Mouse (Mus musculus) hindbrain, embryonic 15.5 days (tissue): Measurements from ENCODE around the gene Ctc1. TPM values are rescaled to one million over a fixed set of nuclear protein-coding genes. Genes with fewer than 3 reads are reported as not detected.

Experiments used
- ATAC-seq: fragments of 200-750 bp; cut with Nextera tagmentation; 2 replicates; pipeline ENCODE4 v1.8.0; 2017; ENCODE audit warnings: low read depth, moderate number of reproducible peaks, moderate TSS enrichment; ENCODE audit not compliant: low FRiP score
- H3K27ac ChIP-seq: fragments of 300-500 bp; sonication (generic); replicated peaks from 2 replicates; pipeline ENCODE4 v1.5.1; 2015; ENCODE audit warnings: mild to moderate bottlenecking, inconsistent platforms
- H3K27me3 ChIP-seq: fragments of 300-500 bp; sonication (generic); 2 replicates; pipeline ENCODE4 v1.6.1; 2015; ENCODE audit warnings: control low read depth, inconsistent platforms
- H3K36me3 ChIP-seq: fragments of 300-500 bp; sonication (generic); 2 replicates; pipeline ENCODE4 v1.6.1; 2015; ENCODE audit warnings: control low read depth, inconsistent platforms
- H3K4me1 ChIP-seq: fragments of 300-500 bp; sonication (generic); replicated peaks from 2 replicates; pipeline ENCODE4 v1.6.1; 2015; ENCODE audit warnings: control low read depth, inconsistent platforms
- H3K4me2 ChIP-seq: fragments of 300-500 bp; sonication (generic); 2 replicates; pipeline ENCODE4 v1.6.1; 2015; ENCODE audit warnings: moderate library complexity, mild to moderate bottlenecking, inconsistent platforms
- H3K4me3 ChIP-seq: fragments of 300-500 bp; sonication (generic); 2 replicates; pipeline ENCODE4 v1.5.1; 2015; ENCODE audit warnings: mild to moderate bottlenecking, inconsistent platforms
- H3K9ac ChIP-seq: fragments of 300-500 bp; sonication (generic); 2 replicates; pipeline ENCODE4 v1.6.1; 2015; ENCODE audit warnings: inconsistent platforms
- H3K9me3 ChIP-seq: fragments of 300-500 bp; sonication (generic); 2 replicates; pipeline ENCODE4 v1.6.1; 2016; ENCODE audit warnings: control low read depth, inconsistent platforms
- WGBS: fragments of 180-500 bp; shearing (Covaris S2); methylation state at CpG from one replicate; pipeline ENCODE4 v1.1.7; 2015; 5-methylcytosine and 5-hydroxymethylcytosine counted together
- polyA plus RNA-seq: library from polyadenylated mRNA; unstranded; fragments of >200 nt; fragmentation: Nextera tagmentation; extraction: Ambion mirVana; gene quantifications from 2 replicates; pipeline ENCODE4 v1.2.1, GENCODE M21; 2015

Gene Ctc1
- polyA plus RNA-seq, 1 experiment from 2014 or later, result 71.2 TPM

DNA sequence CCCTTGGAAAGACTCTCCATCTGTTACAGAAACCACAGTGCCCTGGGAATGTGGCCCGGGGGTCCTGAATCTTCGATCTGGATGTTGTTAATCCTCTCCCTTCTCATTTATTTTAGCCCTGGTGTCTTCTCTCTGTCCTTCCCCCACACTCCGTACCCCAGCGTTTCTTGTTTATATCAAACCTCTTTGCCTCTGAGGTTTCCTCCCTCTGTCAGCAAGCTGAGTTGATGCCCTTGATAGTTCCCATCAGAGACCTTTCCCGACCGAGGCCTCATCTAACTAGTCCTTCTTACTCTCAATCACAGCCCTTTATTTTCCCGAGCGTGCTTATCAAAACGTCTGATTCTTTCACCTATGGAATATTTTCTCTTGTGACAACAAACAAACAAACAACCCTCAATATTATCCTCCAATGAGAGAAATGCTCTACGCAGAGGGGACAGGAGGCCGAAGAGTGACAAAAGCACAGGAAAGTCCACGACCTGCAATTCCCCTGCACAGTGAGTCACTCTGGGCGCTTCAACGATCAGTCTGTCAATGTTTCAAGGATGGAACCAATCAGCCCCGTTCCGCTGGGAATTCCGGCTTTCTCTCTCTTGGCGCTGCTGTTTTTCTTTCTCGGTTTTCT is 43.1 kb downstream of the Ctc1 start:
- Histone ChIP-seq H3K4me3 (peak overlapping the region; percentile 79), H3K4me2 (peak overlapping the region; percentile 68), H3K9ac (peak overlapping the region; percentile 57), H3K9me3 (no peaks in the 10 kb centered on the region), H3K27ac (peak overlapping the region; percentile 95), H3K4me1 (peaks cover 33% of the 10 kb centered on the region), H3K36me3 (no peaks in the 10 kb centered on the region), H3K27me3 (no peaks in the 10 kb centered on the region)
- WGBS, result under 1% methylated on average over 19 of the region's 19 CpGs
- ATAC-seq, result no peak; the same call in 1 of the 2 replicates

DNA sequence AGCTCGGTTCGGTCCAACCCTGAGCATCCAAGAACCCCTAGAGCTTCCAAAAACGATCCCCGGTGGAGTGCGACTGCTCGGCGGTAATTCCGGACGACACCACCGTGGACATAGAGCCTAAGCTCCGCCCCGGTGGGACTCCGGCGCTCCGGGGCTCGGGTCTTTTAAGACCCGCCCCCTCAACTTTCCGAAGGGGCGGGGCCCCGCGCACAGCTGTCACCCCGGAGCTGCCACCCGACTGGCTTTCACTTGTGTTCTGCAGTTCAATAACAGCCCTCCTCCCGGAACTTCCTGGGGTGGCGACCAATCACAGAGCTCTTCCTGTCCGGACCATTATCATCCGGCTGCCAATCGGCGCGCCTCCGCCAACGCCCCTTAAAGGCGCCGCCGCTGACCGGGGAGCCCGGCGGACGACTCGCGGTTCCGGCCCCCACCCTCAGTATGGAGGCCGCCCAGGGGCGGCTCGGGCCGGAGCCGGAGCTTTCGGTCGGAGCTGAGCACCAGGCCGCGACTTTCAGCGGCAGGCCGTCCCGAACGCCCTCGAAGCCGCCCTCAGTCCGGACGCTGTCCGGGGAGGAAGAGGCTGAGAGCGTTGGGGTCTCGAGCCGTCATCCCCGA is 43.8 kb downstream of the Ctc1 start, which contains the start of gene Borcs6:
Gene Borcs6 (plus strand): TSS at position 361 of the 618 bp plus-strand sequence.
- H3K27me3 ChIP-seq, result no peaks in the 10 kb centered on the region
- H3K36me3 ChIP-seq, result no peaks in the 10 kb centered on the region
- no peaks in the 10 kb centered on the region for H3K9me3 ChIP-seq
- ATAC-seq, result peak; percentile 95
- under 1% methylated on average over 64 of the region's 64 CpGs for WGBS
- peaks cover 39% of the 10 kb centered on the region for H3K4me1 ChIP-seq
- H3K4me3 ChIP-seq, result peak within 1 kb of the TSS; percentile 79
- H3K4me2 ChIP-seq, result peak within 1 kb of the TSS; percentile 68
- peak within 1 kb of the TSS; percentile 87 for H3K9ac ChIP-seq
- peak within 1 kb of the TSS; percentile 95 for H3K27ac ChIP-seq

DNA sequence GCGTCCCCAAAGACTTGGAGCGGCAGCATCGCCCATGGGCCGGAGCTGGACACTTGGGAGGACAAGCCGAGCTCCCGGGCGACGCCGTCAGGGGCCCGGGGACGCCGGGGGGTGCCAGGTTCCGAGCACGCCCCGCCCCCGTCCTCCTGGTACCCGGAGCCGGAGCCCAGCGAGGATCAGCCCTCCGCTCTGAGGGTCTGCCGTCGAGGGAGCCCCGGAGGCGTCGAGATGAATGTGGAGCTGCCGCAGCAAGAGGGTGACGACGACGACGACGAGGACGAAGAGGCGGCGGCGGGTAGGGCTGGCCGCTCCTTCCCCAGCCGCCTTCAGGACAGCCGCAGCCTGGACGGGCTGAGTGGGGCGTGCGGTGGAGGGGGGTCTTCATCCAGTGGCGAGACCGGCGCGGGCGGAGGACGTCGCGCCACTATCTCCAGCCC is 44.3 kb downstream of the Ctc1 start:
- Histone ChIP-seq H3K4me1 (peaks cover 42% of the 10 kb centered on the region), H3K9me3 (no peaks in the 10 kb centered on the region), H3K4me3 (peak overlapping the region; percentile 79), H3K27ac (peak overlapping the region; percentile 95), H3K27me3 (no peaks in the 10 kb centered on the region), H3K36me3 (no peaks in the 10 kb centered on the region), H3K4me2 (peak overlapping the region; percentile 68), H3K9ac (peak overlapping the region; percentile 87)
- ATAC-seq, result no peak
- WGBS, result under 1% methylated on average over 38 of the region's 49 CpGs

DNA sequence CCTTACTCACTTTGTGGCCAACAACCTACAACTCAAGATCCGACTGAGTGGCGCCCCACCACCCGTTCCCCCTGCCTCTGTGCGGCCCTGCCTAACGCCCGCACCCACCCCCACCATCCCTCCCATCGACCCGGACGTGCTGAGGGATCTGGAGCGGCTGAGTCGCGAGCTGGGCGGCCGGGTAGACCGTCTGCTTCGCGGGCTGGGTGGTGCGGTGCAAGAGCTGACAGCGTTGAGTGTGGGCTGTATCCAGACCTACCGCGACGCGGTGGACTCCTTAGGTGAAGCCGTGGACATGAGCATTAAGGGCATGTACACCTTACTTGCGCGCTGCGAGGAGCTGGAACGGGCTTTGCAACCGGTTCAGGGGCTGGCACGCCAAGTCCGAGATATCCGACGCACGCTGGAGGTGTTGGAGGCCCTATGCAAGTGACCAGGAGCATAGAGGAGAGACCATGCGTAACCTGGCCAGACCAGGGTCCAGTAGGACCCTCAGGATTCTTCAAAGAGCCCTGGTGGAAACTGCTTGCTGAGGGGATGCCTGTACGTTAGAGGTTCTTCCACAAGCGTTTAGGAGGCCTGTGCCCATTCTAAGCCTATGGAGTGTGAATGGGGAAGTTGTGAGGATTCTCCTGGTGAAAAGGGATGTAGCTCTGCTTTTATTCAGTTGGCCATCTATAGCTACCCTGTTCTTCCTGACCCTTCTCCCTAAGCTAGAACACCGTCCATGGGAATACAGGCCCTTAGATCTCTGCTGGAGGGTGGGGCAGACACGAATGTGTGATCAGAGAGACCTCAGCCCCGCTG is 44.9 kb downstream of the Ctc1 start:
- peak overlapping the region; percentile 95 for H3K27ac ChIP-seq
- peaks cover 45% of the 10 kb centered on the region for H3K4me1 ChIP-seq
- H3K27me3 ChIP-seq, result no peaks in the 10 kb centered on the region
- H3K36me3 ChIP-seq, result no peaks in the 10 kb centered on the region
- peak overlapping the region; percentile 87 for H3K9ac ChIP-seq
- ATAC-seq, result no peak
- peak overlapping the region; percentile 79 for H3K4me3 ChIP-seq
- H3K9me3 ChIP-seq, result no peaks in the 10 kb centered on the region
- 1% methylated on average over 40 of the region's 40 CpGs for WGBS
- peak overlapping the region; percentile 68 for H3K4me2 ChIP-seq

DNA sequence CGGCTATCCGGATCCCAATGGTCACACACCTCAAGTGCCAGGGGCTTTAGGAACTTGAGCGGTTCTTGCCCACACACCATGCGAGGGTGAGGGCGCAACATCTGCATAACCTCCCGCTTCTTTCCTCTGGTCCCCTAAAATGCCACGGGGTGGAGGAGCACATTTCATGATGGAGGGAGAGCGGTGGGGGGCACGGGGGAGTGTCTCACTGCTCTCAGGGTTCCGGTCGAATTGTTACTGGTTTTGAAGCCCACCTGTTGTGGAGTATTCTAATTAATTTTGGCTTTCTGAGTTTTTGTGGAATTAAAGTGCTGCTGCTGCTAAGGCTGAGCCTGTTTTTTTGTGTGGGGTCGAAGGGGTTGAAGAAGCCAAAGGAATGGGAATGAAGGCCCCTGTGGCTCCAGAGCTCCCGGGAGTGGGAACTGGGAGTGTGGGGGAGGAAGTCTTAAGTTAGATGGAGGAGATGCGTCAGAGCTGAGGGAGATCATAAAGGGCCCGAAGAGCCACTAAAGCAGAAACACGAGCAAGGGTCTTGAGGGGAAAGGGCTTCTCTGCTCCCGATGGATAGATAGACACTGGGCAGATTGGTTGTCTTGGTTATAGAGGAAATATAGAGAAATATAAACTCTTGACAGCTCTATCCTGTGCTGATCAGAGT is 45.7 kb downstream of the Ctc1 start:
- Histone ChIP-seq H3K4me3 (peak overlapping the region; percentile 79), H3K9me3 (no peaks in the 10 kb centered on the region), H3K27ac (no peak overlapping the region), H3K4me2 (peak overlapping the region; percentile 68), H3K27me3 (no peaks in the 10 kb centered on the region), H3K4me1 (peaks cover 53% of the 10 kb centered on the region), H3K36me3 (no peaks in the 10 kb centered on the region), H3K9ac (peak overlapping the region; percentile 87)
- 9% methylated on average over 17 of the region's 17 CpGs for WGBS
- ATAC-seq, result no peak

DNA sequence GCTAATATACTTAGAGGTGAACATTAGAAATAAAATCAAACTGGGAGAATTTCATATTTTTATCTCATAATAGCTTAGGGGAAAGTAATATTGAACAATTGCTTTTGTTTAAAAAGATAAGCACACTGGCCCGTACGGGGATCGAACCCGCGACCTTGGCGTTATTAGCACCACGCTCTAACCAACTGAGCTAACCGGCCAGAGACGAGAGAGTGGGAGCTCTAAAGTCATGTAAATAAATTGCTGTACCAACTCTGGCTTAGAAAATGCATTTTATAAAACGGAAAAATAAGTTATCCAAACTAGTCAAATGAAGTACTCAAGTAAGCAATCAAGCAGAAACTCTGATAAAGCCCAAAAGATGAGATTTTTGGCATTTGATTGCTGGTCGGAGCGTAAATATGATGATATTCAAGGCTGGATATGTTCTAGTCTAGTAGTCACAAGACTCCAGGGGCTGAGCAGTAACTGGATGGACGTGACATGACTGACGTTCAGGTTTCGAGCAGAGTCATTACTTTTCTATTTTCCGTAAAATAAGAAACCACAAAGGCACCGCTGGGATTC is 46.6 kb downstream of the Ctc1 start:
- H3K4me3 ChIP-seq, result peak overlapping the region; percentile 79
- H3K4me1 ChIP-seq, result peaks cover 57% of the 10 kb centered on the region
- peak overlapping the region; percentile 85 for H3K27ac ChIP-seq
- under 1% methylated on average over 17 of the region's 17 CpGs for WGBS
- 0 out of 2 replicates have a peak overlapping the region, but pooled peaks have one; percentile 25 for H3K9ac ChIP-seq
- H3K36me3 ChIP-seq, result no peaks in the 10 kb centered on the region
- no peaks in the 10 kb centered on the region for H3K9me3 ChIP-seq
- H3K4me2 ChIP-seq, result peak overlapping the region; percentile 68
- ATAC-seq, result no peak
- no peaks in the 10 kb centered on the region for H3K27me3 ChIP-seq

DNA sequence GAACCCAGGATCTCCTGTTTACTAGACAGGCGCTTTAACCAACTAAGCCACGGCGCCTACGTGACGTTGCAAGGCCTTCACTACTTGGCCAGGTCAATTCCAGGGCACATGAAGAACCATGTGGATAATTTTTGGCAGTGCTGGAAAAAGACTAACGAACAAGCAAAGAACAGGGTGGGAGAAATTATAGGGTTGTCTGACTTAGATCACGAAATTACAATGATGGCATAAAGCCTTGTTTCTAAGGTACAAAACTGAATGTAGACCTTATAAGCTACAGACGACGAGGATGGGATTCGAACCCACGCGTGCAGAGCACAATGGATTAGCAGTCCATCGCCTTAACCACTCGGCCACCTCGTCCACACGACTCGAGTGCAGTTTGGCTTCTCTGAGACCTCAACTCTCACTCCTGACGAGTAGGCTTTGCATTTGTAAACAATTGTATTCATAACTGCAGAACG is 47.1 kb downstream of the Ctc1 start:
- peaks cover 56% of the 10 kb centered on the region for H3K4me1 ChIP-seq
- H3K4me2 ChIP-seq, result peak overlapping the region; percentile 68
- H3K9ac ChIP-seq, result 0 out of 2 replicates have a peak overlapping the region, but pooled peaks have one; percentile 43
- no peaks in the 10 kb centered on the region for H3K36me3 ChIP-seq
- ATAC-seq, result peak; percentile 59; the same call in 1 of the 2 replicates
- H3K27ac ChIP-seq, result peak overlapping the region; percentile 85
- H3K4me3 ChIP-seq, result peak overlapping the region; percentile 79
- no peaks in the 10 kb centered on the region for H3K9me3 ChIP-seq
- under 1% methylated on average over 19 of the region's 19 CpGs for WGBS
- no peaks in the 10 kb centered on the region for H3K27me3 ChIP-seq

DNA sequence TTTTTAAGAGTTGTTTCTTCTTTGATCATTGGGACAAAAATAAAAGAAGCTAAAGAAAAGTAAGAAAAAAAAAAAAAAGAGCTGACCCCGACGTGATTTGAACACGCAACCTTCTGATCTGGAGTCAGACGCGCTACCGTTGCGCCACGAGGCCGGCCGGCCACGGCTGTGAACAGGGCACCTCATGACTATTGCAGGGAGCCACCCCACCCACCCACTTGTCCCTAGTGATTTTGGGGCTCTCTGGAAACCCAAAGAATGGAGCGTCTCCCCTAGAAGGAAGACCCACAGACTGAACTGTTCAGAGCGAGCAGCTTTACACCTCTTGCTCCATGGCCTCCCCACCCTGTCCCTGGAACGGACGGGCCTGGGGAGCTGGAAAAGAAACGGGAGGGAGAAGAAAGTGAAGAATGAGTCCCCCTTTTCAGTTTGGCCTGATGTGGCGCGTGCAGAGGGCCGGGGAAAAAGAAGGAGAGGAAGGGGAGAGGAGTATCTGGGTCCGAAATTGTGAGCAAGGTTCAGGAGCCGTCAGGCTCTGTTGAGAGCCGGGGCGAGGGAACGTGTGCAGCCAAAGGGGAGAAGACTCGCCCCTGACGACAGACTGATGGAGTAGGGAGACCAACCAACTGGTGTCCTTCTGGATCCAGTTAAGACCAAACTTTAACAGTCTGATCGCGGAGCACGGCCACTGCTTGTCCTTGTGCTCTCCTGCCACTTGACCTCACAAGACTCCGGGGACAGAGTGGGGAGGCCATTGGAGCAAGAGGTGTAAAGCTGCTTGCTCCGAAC is 47.9 kb downstream of the Ctc1 start:
- under 1% methylated on average over 31 of the region's 31 CpGs for WGBS
- no peaks in the 10 kb centered on the region for H3K9me3 ChIP-seq
- no peaks in the 10 kb centered on the region for H3K27me3 ChIP-seq
- peak overlapping the region; percentile 68 for H3K4me2 ChIP-seq
- no peak for ATAC-seq
- peaks cover 48% of the 10 kb centered on the region for H3K4me1 ChIP-seq
- peak overlapping the region; percentile 79 for H3K4me3 ChIP-seq
- peak overlapping the region; percentile 55 for H3K9ac ChIP-seq
- H3K27ac ChIP-seq, result peak overlapping the region; percentile 85
- no peaks in the 10 kb centered on the region for H3K36me3 ChIP-seq

DNA sequence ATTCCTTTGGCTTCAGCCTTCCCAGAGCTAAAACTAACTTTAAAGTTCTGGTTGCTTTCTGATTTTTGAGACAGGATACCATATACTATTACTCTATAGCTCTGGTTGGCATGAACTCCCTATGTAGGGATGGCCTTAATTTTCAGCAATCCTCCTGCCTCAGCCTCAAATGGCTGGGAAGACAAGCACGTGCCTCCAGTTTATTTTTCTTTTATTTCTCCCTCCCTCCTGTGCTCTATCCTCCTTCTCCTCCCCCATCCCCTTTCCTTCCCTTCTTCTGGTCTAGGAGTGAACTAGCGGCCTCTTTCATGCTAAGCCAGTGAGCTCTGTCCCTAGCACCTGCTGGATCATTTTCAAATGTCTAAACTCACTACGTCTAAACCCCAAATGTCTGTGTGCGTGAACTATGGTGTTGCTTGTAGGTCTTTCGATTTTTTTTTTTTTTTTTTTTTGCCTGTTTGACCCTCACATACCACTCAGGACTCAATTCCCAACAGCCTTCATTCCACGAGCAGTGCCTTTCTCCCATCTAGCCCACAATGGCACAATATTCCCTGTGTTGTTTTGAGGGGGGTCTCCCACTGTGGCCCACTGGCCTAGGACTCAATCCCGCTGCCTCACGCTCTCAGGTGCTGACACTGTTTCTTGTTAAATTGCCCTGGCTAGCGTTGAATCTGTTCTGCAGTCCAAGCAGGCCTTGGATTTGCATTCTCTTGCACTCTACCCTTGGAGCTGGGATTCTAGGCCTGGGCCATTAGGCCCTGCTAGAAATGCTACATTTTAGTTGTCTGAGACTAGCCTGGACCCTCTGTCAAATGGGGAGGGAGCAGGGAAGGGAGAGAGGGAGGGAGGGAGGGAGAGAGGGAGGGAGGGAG is 48.8 kb downstream of the Ctc1 start:
- H3K36me3 ChIP-seq, result no peaks in the 10 kb centered on the region
- H3K4me1 ChIP-seq, result peaks cover 46% of the 10 kb centered on the region
- H3K4me3 ChIP-seq, result peak overlapping the region; percentile 79
- no peaks in the 10 kb centered on the region for H3K27me3 ChIP-seq
- no peak overlapping the region for H3K27ac ChIP-seq
- 48% methylated on average over 9 of the region's 9 CpGs for WGBS
- no peaks in the 10 kb centered on the region for H3K9me3 ChIP-seq
- ATAC-seq, result no peak
- H3K9ac ChIP-seq, result peak overlapping the region; percentile 55; the same call in 1 of the 2 replicates
- peak overlapping the region; percentile 68 for H3K4me2 ChIP-seq

DNA sequence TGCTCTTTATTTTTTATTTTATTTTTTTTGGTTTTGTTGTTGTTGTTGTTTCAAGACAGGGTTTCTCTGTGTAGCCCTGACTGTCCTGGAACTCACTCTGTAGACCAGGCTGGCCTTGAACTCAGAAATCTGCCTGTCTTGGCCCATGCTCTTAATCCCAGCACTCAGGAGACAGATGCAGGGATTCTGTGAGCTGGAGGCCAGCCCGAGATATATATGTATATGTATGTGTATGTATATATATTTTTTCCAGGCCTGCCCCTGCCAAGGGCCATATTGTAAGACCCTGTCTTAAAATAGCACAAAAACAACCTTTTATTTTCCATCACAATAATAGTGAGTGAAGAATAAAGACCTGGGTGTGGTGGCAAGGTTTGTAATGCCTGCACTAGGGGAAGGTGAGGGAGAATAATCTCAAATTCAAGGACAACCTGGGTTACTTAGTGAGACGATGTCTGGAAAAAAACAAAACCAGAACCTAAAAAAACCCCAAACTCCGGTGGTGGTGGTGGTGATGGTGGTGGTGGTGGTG is 49.7 kb downstream of the Ctc1 start:
- 52% methylated on average over 3 of the region's 3 CpGs for WGBS
- peaks cover 50% of the 10 kb centered on the region for H3K4me1 ChIP-seq
- H3K36me3 ChIP-seq, result no peaks in the 10 kb centered on the region
- H3K4me3 ChIP-seq, result peak overlapping the region; percentile 44
- no peak overlapping the region for H3K9ac ChIP-seq
- H3K9me3 ChIP-seq, result no peaks in the 10 kb centered on the region
- H3K27me3 ChIP-seq, result no peaks in the 10 kb centered on the region
- H3K4me2 ChIP-seq, result peak overlapping the region; percentile 86
- no peak overlapping the region for H3K27ac ChIP-seq
- no peak for ATAC-seq
